Mouse (Mus musculus) adrenal gland, postnatal 36 days (tissue): ENCODE measurements around the gene Noto. TPM values are rescaled to one million over a fixed set of nuclear protein-coding genes. Genes with fewer than 3 reads are reported as not detected.
A peak's percentile ranks its signal among the peaks of the same experiment; 100 is the strongest.
"Not testable (repeated sequence)": the region's sequence is repeated elsewhere in the genome, so short reads cannot be mapped to it uniquely, and the experiment has no call there.

ENCODE experiments used
- DNase-seq, 2 experiments: peaks; one replicate each; pipeline ENCODE4 v3.0.0; 2021; ENCODE audit warnings: mixed read lengths in 1 of 2
- total RNA-seq, 2 experiments: library from RNA; stranded (reverse); gene quantifications; 2 replicates each; pipeline ENCODE4 v1.2.3; 2021

The Noto gene
- total RNA-seq, 2 experiments from 2014 or later = not detected

DNA sequence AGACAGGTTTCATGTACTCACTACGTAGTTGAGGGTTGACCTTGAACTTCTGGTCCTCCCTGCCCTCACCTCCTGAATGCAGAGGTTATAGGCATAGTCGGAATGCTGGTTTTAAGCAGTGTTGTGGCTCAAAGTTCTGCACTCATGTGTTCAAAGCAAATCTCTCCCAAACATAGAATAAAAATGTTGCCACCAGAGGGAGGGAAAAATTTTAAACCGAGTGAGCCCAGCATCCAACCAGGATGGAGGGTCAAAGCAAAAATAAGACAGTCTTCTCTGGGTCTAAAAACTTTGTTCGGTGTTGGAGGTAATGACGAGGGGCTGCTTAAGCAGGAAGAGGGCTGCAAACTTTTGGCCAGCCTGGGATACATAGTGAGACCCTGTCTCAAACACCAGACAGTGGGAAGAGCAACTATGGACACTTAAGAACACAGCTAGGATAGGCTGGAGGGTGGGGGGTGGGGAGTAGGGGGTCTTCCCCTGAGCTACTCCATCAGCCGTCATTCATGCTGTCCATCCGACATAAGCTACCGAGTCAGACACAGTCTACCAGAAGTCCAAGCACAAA lies 7.7 kb downstream of the Noto start:
- DNase-seq = no peak

DNA sequence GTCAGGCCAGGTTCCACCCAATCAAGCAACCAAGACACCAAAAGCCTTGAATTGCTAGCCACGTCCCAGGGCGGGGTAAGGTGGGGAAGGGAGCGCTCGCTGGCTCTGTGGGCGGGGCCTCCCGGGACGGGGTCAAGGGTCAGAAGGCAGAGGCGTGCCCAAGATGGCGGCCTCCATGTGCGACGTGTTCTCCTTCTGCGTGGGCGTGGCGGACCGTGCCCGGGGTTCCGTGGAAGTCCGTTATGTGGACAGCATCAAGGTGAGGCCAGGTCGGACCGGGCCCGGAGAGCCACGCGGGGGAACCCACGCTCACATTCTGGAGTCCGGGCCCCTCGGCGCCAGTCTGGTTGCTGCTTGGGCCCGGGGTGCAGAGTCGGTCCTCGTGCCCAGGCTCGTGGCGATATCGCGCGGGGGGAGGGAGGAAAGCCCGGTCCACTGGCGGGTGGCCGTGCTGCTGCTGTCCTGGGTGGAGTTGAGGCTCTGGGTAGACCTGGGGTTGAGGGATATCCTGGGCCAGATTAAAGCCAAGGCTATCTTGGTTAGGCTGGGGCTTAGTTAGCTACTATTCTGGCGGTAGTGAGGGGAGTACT lies 8.3 kb downstream of the Noto start, which contains the start of gene Smyd5:
Smyd5 (plus strand) TSS at position 148 of the 590 bp plus-strand sequence.
- peak; percentile 93 to 97 for DNase-seq

DNA sequence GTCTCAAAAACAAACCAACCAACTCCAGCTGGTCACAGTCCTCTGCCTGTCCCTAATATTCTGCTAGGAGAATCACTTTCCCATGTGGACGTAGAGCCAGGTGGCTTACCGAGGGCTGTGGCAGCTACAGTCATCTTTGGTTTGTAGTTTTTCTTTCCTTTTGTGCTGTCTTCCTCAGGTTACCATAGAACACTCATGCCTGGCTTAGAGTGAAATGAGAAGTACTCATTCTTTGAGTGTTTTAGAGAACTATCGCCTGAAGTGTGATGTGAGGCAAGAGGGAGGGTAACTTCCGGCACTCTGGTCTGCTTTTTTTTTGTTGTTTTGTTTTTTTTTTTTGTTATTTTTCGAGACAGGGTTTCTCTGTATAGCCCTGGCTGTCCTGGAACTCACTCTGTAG lies 10.2 kb downstream of the Noto start:
- DNase-seq = no peak

DNA sequence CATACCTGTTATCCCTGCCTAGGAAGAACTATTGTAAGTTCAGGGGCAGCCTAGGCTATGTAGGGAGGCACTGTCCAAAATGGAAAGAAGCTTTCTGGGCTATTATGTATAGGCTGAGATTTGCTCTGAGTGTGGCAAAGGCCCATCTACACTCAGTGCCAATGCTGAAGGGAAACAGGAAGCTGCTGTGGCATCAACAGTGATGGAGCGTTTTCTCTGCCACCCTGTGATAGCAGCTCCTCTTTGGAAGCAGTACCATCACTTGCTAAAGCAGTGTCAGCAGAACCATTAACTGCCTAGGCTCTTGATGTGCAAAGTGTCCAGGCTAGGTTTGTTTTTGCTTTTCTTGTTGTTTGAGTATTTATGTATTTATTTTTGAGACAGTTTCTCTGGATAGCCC lies 12.5 kb downstream of the Noto start:
- no peak for DNase-seq

DNA sequence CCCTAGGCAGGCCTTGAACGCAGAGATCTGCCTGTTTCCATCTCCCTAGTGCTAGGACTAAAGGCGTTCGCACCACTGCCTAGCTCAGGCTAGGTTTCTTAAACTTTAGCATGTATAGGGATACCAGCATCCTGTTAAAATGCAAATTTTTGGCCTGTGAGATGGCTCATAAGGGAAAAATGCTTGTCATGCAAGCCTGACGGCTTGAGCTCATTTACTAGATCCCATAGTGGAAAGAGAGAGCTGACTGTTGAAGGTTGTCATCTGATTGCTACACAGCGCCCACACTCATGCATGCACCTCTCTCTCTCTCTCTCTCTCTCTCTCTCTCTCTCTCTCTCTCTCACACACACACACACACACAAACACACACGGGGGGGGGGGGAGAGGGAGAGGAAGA lies 12.9 kb downstream of the Noto start:
- DNase-seq = no peak

DNA sequence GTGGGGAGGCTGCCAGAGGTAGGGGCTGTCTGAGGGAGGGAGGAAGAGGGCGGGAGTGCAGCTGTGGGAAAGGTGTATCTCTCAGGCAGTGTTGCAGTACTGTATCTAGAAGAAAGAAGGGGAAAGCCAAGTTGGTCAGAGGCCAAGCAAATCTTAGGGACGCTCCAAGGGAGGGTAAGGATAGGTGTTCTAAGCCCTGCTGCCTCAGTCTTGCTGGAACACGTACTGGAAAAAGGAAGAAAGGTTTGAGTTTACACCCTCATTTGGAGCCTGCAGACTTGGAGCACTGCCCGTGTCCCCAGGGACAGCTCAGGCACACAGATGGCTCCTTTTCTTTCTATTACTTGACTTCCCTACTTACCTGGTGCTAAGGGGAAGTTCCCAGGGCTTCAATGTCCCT lies 17.5 kb downstream of the Noto start:
- no peak for DNase-seq

DNA sequence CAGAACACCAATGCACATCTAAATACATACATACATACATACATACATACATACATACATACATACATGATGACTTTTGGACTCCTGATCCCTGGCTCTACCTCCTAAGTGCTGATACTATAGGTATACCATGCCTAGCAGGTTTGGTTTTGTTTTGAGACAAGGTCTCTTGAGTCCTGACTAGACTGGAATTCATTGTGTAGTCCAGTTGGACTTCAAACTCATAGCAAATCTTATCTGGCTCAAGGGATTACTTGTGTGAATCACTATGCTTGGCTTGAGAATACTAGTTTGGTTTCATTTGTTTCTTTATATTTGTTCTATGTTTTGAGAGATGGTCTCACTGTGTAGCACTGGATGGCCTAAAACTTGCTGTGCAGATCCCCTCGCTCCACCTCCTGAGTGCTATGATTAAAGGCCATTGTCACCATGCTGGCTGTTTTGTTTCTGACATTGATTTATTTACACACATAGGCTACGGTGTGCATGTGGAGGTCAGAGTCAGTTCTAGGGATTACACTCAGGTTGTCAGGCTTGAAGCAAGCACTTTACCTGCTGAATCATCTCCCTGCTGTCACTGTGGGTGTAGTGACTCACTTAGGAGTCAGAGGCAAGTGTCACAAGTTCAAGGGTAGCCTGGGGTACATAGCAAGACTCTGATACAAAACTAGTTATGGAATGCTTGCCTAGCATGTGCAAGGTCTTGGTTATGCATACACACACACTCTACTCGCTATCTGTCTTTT lies 20.0 kb downstream of the Noto start:
- DNase-seq = peak; percentile 44 to 46

DNA sequence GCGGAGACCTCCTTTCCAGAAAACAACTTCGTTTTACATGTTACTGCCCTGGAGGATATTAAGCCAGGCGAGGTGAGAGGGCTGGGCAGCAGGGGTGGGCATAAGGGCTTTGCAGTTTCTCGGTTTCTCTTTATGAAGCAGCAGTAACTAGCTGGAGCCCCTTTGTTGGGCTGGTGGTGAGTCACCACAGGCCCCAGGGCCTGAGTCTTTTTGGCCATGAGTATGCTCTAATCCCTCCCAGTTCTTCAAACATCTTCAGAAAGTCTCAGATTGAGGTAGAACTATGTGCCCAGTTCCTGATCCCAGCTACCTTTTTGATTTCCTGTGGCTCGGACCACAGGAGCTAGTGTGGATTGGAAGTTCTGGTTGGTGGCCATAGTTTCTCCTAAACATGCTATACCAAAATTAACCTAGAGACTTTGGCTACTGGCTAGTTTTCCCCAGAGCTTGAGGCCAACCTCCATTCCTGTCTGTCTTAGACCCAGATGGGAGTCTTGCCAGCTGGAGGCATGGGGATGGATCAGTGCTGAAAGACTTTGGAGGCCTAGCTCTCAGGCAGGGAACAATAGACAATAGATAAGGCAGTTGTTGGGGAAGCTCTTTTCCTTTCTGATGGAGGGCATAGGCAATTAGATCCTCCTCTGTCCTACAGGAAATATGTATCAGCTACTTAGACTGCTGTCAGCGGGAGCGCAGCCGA lies 20.7 kb downstream of the Noto start:
- DNase-seq = no peak

DNA sequence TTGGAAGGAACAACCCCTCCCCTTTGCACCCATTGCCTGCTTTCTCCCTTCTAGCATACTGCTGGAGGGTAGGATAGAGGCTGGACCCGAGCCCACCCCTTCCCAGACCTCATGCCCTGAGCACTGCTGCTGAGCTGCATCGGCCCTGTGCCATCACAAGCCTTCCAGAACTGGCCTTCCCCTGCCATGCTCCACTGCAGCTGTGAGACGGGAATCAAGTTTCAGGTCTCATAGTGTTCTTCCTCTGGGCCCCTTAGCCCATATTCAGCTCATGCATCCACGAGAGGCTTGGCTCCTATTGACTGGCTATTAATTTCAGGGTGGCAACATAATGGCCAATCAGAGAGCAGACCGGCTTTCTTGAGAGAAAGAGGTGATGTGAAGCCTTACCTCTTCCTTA lies 21.6 kb downstream of the Noto start:
- no peak for DNase-seq

DNA sequence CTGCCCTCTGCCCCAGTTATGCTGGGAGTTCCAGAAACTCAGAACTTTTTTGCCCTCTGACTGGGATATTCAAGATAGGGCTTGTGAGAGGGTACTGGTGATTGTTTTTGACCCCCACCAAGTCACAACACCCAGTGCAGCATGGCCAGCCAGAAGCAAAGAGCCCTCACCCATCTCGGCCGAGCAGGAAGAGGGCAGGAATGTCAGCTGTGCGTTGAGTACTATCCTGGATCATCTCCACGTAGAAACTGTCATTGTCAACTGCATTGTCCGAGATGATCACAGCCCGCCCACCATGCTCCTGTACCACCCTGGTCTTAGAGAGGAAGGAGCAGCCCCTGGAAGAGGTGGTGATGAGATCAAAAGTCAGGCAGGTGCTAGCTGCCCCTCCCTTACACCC lies 23.7 kb downstream of the Noto start:
- DNase-seq = no peak

DNA sequence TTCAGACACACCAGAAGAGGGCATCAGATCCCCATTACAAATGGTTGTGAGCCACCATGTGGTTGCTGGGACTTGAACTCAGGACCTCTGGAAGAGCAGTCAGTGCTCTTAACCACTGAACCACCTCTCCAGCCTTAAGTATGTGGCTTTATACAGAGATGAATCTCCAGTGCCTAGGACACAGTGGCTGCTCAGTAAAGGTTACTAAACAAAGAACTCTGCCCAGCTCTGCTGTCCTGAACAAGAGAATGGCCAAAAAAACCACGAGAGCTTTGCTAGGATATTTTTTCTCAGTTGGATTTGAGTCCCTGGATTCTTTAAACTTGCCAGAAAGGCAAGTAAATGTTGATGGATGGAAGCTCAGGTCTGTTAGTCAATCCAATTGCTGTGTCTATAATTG lies 26.5 kb downstream of the Noto start:
- DNase-seq = not testable (repeated sequence)

DNA sequence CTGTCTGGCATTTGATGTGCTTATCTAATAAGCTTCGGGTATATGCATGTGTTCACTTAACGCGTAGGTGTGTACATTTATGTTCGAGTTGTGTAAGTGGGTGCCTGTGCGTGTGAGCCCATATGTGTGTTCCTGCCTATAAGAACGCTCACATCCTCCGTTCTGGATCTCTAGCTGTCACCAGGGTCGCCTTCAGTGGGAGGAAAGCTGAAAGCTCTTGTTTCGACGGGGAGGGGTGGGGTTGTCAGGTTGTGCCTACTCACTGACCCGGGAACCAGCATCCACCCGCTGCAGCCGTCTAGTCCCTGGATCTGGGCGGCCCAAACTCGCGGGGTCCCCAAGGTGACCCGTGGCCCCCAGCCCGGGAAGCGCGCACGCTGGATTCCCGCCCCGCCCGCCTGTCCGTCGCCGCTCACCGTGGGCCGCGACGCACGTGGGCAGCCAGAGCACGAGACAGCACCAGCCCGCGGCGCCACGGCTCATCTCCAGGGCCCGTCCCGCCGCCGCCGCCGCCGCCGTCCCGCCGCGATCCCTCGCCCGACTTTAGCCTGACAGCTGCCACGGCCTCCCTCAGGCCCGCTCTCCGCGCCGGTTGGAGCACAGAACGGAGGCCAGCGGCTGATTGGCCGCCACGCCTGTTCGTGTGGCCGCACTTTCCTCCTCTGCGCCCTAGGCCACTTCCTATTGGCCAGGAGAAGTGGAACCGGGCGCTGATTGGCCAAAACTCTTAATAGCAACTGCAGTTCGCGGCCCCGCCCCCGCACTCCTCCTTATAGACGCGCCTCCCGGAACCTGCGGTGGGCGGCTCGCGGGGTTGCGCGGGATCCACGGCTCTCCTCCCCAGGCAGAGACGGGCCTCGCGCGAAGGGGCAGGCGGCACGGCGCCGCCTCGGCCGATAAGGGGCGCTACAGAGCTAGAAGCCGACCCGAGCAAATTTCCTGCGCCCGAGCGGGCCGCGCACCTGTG lies 27.3 kb downstream of the Noto start, which contains the start of gene Cct7:
Cct7 (plus strand) TSS at position 818 of the 967 bp plus-strand sequence.
- peak; percentile 99 for DNase-seq

DNA sequence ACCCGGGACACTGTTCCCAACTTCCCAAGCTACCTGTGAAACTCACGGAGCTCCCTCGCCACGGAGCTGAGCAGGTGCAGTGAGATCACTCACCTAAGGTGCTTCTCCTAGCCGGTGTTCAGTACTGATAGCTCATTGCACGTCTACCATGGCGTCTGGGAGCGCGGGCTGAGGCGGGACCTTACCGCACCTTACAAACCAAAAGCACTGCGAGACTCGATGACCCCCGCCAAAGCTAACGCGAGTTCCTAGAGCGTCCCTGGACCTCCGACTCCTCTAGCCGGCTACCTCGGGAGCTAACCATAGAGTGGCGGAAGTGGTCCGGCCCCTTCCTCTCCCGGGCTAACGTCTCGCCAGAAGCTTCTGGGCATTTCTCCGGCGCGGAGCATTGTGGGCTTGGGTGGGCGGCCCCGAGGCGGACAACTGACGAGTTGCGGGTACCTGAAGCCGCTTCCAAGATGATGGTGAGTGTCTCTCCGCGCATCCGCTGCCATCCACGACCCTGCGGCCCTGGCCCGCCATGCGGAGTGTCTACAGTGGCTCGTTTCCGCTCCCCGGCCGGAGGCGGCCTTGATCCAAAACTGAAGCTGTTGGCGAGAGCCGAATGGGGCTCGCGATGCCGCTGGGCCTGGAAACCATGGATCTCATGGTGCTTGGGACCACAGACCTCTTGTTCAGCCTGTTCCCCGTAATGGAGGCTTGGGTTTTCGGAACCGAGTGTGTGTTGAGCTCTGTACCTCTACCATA lies 28.2 kb downstream of the Noto start, which contains the start of gene Pradc1:
Pradc1 (minus strand) TSS at position 307 of the 747 bp plus-strand sequence.
- DNase-seq = peak; percentile 98

DNA sequence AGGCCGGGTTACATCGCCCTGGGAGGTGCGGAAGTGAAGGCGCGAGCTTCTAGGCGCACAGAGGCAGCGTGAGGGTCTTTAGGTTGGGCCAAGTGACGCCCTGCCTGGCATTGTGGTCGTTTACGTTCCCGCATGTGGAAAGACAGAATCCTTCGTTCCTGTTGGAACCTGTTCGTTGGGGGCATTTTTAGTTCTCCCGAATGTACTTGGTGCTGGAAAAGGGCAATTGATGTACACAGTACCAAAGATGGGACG lies 28.7 kb downstream of the Noto start:
- DNase-seq = no peak

DNA sequence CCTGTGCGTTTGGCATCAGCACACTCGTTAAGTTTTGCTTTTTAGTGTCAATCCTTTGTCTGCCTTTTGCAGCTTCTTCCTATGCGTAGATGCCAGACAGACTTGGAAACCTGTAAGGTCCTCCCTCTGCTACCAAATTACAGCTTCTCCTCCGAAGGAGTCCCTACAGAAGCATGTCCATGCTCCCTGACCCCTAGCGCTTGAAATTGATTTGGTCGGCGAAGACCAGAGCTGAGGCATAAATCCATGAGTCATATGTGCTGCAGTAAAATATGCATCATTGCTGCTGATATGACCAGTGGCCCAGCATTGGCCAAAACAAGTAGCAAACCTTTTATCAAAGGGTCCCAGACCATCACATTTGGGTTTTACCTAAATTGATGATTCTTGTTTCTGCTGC lies 29.1 kb downstream of the Noto start:
- DNase-seq = peak; percentile 31 to 43

DNA sequence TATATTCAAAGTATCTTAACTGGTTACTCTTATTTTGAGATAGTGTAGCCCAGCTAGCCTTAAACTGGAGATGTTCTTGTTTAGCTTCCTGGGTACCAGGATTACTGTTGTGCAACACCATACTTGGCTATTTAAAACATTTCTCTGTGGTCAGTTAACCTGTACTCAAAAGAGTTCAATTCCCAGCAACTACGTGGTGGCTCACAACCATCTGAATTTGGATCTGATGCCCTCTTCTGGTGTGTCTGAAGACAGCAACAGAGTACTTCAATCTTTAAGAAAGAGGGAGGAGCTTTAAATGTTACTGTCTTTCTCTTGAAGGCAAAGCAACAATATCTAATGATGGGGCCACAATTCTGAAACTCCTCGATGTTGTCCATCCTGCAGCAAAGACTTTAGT lies 35.9 kb downstream of the Noto start:
- no peak for DNase-seq

DNA sequence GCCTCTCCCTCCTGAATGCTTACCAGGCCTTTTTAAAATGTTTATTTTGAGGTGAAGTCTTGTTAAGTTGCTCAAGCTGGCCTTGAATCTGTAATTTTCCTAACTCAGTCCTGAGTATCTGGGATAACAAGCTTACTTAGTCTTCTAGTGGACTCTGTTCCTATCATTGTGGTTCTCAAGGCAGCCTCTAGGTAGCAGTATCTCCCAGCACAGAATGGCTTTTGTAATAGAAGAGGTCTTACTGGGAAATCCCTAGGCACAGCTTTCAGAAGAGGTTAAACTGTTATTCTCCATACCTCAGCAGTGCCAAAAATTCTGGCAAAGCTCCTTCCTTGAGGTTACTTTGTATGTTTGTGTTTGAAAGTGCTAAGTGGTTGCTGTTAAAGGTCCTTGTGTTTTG lies 41.7 kb downstream of the Noto start:
- DNase-seq = no peak

DNA sequence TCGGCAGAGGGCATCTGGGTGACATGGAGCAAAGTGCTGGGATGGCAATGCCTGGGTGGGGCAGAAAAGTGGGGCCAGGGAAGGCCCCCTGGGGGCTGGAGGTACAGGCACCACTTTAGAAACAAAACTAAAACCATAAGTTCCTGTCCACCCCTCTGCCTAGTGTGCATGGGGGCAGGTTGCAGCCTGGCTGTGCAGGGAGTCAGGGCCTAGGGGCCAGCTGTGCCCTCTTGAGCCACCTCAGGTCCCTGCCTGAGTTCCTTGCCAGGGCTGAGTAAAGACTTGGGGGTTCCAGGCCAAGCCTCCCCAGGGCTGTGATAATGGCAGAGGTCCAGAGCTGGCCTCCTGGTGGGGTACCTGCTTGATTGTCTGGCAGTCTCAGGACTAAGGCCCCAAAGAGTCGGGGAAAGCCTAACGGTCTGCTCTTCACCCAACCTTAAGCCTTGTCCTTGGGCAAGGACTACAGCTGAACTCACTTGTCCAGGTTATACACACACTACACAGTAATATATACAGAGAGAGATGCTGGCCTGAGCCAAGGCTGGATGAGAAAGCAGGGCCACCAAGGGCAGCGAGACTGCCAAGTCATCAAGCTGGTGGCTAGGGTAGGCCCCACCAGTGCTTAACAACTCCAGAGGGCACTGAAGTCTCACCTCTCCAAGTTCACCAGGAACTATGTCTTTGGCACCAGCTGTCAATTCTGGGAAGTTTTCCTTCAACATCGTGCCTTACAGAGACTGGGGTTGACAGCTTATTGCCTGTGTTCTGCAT lies 46.2 kb downstream of the Noto start:
- DNase-seq = peak; percentile 51 to 66

DNA sequence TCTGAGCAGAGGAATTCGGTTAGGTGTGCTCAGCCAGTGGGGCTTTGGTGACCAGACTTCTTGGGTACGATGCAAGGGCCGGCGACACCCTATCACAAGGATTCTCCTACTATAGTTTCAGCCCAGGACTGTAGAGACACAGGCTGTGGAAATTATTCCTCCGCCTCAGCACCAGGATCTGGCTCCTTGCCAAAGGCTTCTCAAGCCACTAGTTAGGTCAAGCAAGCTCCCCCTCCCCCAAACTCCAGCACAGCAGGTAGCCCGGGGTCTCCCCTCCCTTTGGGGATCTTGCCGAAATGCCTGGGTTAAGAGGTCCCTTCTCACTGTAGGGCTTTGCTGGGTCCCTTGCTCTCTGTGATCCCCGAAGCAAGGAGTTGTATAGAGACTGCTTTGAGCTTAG lies 48.3 kb downstream of the Noto start:
- DNase-seq = no peak

DNA sequence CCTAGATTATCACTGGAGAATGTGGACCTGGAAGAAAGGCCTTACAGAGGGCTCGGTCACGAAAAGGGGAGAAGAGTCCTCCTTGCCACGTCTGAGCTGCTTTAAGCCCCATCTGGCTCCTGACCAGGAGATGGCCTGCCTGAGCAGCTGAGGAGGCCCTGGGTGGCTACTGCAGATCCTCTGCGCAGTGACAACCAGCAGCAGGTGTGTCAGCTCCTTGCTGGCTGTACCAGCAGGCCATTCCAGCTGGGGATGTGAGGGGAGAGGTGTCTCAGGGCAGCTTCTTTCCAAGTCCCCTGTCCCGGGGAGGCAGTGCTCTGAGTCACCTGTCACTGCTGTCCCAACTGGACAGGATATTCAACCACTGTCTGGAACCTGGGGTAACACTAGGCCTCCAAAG lies 48.9 kb downstream of the Noto start:
- no peak for DNase-seq
